Mouse (Mus musculus): ENCODE measurements around the gene Zbtb16. TPM values are rescaled to one million over a fixed set of nuclear protein-coding genes. Genes with fewer than 3 reads are reported as not detected.

Zbtb16 gene
- polyA plus RNA-seq, 1 experiment, result not detected

GRCm38 (mm10) chr9:48753881-48754280 is 82.1 kb downstream of the Zbtb16 start:
- H3K27me3 ChIP-seq (ENCODE audit: control insufficient read depth, insufficient read depth, insufficient read length), result peaks cover 4% of the 10 kb centered on the region
- no peak for TF ChIP-seq TCF3 (IDR thresholded peaks at IDR 0.05; ENCODE audit: insufficient read length, low read depth)
- no peak for TF ChIP-seq E2F4 (IDR thresholded peaks at IDR 0.05; ENCODE audit: insufficient read depth)
- TF ChIP-seq POLR2AphosphoS2 (IDR thresholded peaks at IDR 0.05; ENCODE audit: insufficient read length, low read depth), result no peak
- no peak for TF ChIP-seq MYOD1 (IDR thresholded peaks at IDR 0.05; ENCODE audit: control insufficient read depth in 1 of 3, insufficient read length in 2 of 3, low read depth in 2 of 3)
- no peak for TF ChIP-seq REST (IDR thresholded peaks at IDR 0.05; ENCODE audit: insufficient read depth, insufficient read length)
- TF ChIP-seq MYOG (IDR thresholded peaks at IDR 0.05; ENCODE audit: control insufficient read depth in 1 of 3, insufficient read depth in 1 of 3, insufficient read length in 2 of 3, low read depth in 2 of 3), result no peak
- no peak for TF ChIP-seq TCF12 (IDR thresholded peaks at IDR 0.05; ENCODE audit: insufficient read depth, poor library complexity, severe bottlenecking)
- TF ChIP-seq POLR2A (IDR thresholded peaks at IDR 0.05; ENCODE audit: insufficient read length, low read depth), result no peak
- no peak for TF ChIP-seq CEBPB (IDR thresholded peaks at IDR 0.05; ENCODE audit: insufficient read depth, poor library complexity, severe bottlenecking)
- no peak for TF ChIP-seq USF1 (IDR thresholded peaks at IDR 0.05; ENCODE audit: low read depth)
- TF ChIP-seq SRF (IDR thresholded peaks at IDR 0.05; ENCODE audit: control insufficient read depth, insufficient read length, low read depth), result no peak
- TF ChIP-seq MAX (IDR thresholded peaks at IDR 0.05; ENCODE audit: low read depth), result no peak
- no peak overlapping the region for H3K4me3 ChIP-seq
- no peaks in the 10 kb centered on the region for H3K79me2 ChIP-seq (ENCODE audit: control insufficient read depth, insufficient read depth)
- no peak overlapping the region for H3ac ChIP-seq (ENCODE audit: control insufficient read depth, insufficient read length)
- no peak overlapping the region for H3K4me2 ChIP-seq (ENCODE audit: low read depth)
- H3K36me3 ChIP-seq (ENCODE audit: control insufficient read depth, insufficient read depth), result no peaks in the 10 kb centered on the region

- Histone ChIP-seq H3K79me2 (ENCODE audit: control insufficient read depth, insufficient read depth) (no peaks in the 10 kb centered on the region), H3K4me3 (no peak overlapping the region), H3K4me2 (ENCODE audit: low read depth) (no peak overlapping the region), H3K36me3 (ENCODE audit: control insufficient read depth, insufficient read depth) (no peaks in the 10 kb centered on the region), H3K27me3 (ENCODE audit: control insufficient read depth, insufficient read depth, insufficient read length) (peaks cover 4% of the 10 kb centered on the region), H3ac (ENCODE audit: control insufficient read depth, insufficient read length) (no peak overlapping the region)
- no peak for TF ChIP-seq MYOD1 (IDR thresholded peaks at IDR 0.05; ENCODE audit: control insufficient read depth in 1 of 3, insufficient read length in 2 of 3, low read depth in 2 of 3)
- TF ChIP-seq POLR2A (IDR thresholded peaks at IDR 0.05; ENCODE audit: insufficient read length, low read depth), result no peak
- no peak for TF ChIP-seq USF1 (IDR thresholded peaks at IDR 0.05; ENCODE audit: low read depth)
- no peak for TF ChIP-seq MAX (IDR thresholded peaks at IDR 0.05; ENCODE audit: low read depth)
- TF ChIP-seq MYOG (IDR thresholded peaks at IDR 0.05; ENCODE audit: control insufficient read depth in 1 of 3, insufficient read depth in 1 of 3, insufficient read length in 2 of 3, low read depth in 2 of 3), result no peak
- no peak for TF ChIP-seq SRF (IDR thresholded peaks at IDR 0.05; ENCODE audit: control insufficient read depth, insufficient read length, low read depth)
- no peak for TF ChIP-seq POLR2AphosphoS2 (IDR thresholded peaks at IDR 0.05; ENCODE audit: insufficient read length, low read depth)
- no peak for TF ChIP-seq CEBPB (IDR thresholded peaks at IDR 0.05; ENCODE audit: insufficient read depth, poor library complexity, severe bottlenecking)
- no peak for TF ChIP-seq TCF12 (IDR thresholded peaks at IDR 0.05; ENCODE audit: insufficient read depth, poor library complexity, severe bottlenecking)
- no peak for TF ChIP-seq TCF3 (IDR thresholded peaks at IDR 0.05; ENCODE audit: insufficient read length, low read depth)
Observed at GRCm38 (mm10) chr9:48751900-48752299, 84.1 kb downstream of the Zbtb16 start.

- no peaks in the 10 kb centered on the region for H3K36me3 ChIP-seq (ENCODE audit: control insufficient read depth, insufficient read depth)
- H3K27me3 ChIP-seq (ENCODE audit: control insufficient read depth, insufficient read depth, insufficient read length), result peaks cover 4% of the 10 kb centered on the region
- no peak overlapping the region for H3K4me3 ChIP-seq
- no peak overlapping the region for H3K4me2 ChIP-seq (ENCODE audit: low read depth)
- TF ChIP-seq MAX (IDR thresholded peaks at IDR 0.05; ENCODE audit: low read depth) (no peak), TCF12 (IDR thresholded peaks at IDR 0.05; ENCODE audit: insufficient read depth, poor library complexity, severe bottlenecking) (no peak), USF1 (IDR thresholded peaks at IDR 0.05; ENCODE audit: low read depth) (no peak), POLR2A (IDR thresholded peaks at IDR 0.05; ENCODE audit: insufficient read length, low read depth) (no peak), CEBPB (IDR thresholded peaks at IDR 0.05; ENCODE audit: insufficient read depth, poor library complexity, severe bottlenecking) (no peak), REST (IDR thresholded peaks at IDR 0.05; ENCODE audit: insufficient read depth, insufficient read length) (no peak), MYOD1 (IDR thresholded peaks at IDR 0.05; ENCODE audit: control insufficient read depth in 1 of 3, insufficient read length in 2 of 3, low read depth in 2 of 3) (no peak), MYOG (IDR thresholded peaks at IDR 0.05; ENCODE audit: control insufficient read depth in 1 of 3, insufficient read depth in 1 of 3, insufficient read length in 2 of 3, low read depth in 2 of 3) (no peak), E2F4 (IDR thresholded peaks at IDR 0.05; ENCODE audit: insufficient read depth) (no peak)
- no peak overlapping the region for H3ac ChIP-seq (ENCODE audit: control insufficient read depth, insufficient read length)
- H3K79me2 ChIP-seq (ENCODE audit: control insufficient read depth, insufficient read depth), result no peaks in the 10 kb centered on the region
Observed at GRCm38 (mm10) chr9:48749666-48750065, 86.4 kb downstream of the Zbtb16 start.

- Histone ChIP-seq H3ac (ENCODE audit: control insufficient read depth, insufficient read length) (no peak overlapping the region), H3K79me2 (ENCODE audit: control insufficient read depth, insufficient read depth) (no peaks in the 10 kb centered on the region), H3K4me2 (ENCODE audit: low read depth) (no peak overlapping the region), H3K4me3 (no peak overlapping the region), H3K36me3 (ENCODE audit: control insufficient read depth, insufficient read depth) (no peaks in the 10 kb centered on the region), H3K27me3 (ENCODE audit: control insufficient read depth, insufficient read depth, insufficient read length) (peaks cover under 1% of the 10 kb centered on the region)
- TF ChIP-seq TCF3 (IDR thresholded peaks at IDR 0.05; ENCODE audit: insufficient read length, low read depth), result no peak
- no peak for TF ChIP-seq E2F4 (IDR thresholded peaks at IDR 0.05; ENCODE audit: insufficient read depth)
- TF ChIP-seq POLR2AphosphoS2 (IDR thresholded peaks at IDR 0.05; ENCODE audit: insufficient read length, low read depth), result no peak
- TF ChIP-seq MAX (IDR thresholded peaks at IDR 0.05; ENCODE audit: low read depth), result no peak
- TF ChIP-seq MYOD1 (IDR thresholded peaks at IDR 0.05; ENCODE audit: control insufficient read depth in 1 of 3, insufficient read length in 2 of 3, low read depth in 2 of 3), result no peak
- TF ChIP-seq REST (IDR thresholded peaks at IDR 0.05; ENCODE audit: insufficient read depth, insufficient read length), result no peak
Observed at GRCm38 (mm10) chr9:48749168-48749567, 86.9 kb downstream of the Zbtb16 start.

GRCm38 (mm10) chr9:48748761-48749160 is 87.3 kb downstream of the Zbtb16 start:
- Histone ChIP-seq H3K36me3 (ENCODE audit: control insufficient read depth, insufficient read depth) (no peaks in the 10 kb centered on the region), H3K27me3 (ENCODE audit: control insufficient read depth, insufficient read depth, insufficient read length) (no peaks in the 10 kb centered on the region), H3K4me2 (ENCODE audit: low read depth) (no peak overlapping the region), H3K4me3 (no peak overlapping the region), H3K79me2 (ENCODE audit: control insufficient read depth, insufficient read depth) (no peaks in the 10 kb centered on the region), H3ac (ENCODE audit: control insufficient read depth, insufficient read length) (no peak overlapping the region)
- TF ChIP-seq MYOG (IDR thresholded peaks at IDR 0.05; ENCODE audit: control insufficient read depth in 1 of 3, insufficient read depth in 1 of 3, insufficient read length in 2 of 3, low read depth in 2 of 3), result no peak
- no peak for TF ChIP-seq TCF3 (IDR thresholded peaks at IDR 0.05; ENCODE audit: insufficient read length, low read depth)
- TF ChIP-seq POLR2A (IDR thresholded peaks at IDR 0.05; ENCODE audit: insufficient read length, low read depth), result no peak
- no peak for TF ChIP-seq POLR2AphosphoS2 (IDR thresholded peaks at IDR 0.05; ENCODE audit: insufficient read length, low read depth)
- no peak for TF ChIP-seq MAX (IDR thresholded peaks at IDR 0.05; ENCODE audit: low read depth)
- no peak for TF ChIP-seq E2F4 (IDR thresholded peaks at IDR 0.05; ENCODE audit: insufficient read depth)
- no peak for TF ChIP-seq SRF (IDR thresholded peaks at IDR 0.05; ENCODE audit: control insufficient read depth, insufficient read length, low read depth)
- TF ChIP-seq TCF12 (IDR thresholded peaks at IDR 0.05; ENCODE audit: insufficient read depth, poor library complexity, severe bottlenecking), result no peak
